Mouse (Mus musculus): ENCODE results near the gene Pex3.

DNA sequence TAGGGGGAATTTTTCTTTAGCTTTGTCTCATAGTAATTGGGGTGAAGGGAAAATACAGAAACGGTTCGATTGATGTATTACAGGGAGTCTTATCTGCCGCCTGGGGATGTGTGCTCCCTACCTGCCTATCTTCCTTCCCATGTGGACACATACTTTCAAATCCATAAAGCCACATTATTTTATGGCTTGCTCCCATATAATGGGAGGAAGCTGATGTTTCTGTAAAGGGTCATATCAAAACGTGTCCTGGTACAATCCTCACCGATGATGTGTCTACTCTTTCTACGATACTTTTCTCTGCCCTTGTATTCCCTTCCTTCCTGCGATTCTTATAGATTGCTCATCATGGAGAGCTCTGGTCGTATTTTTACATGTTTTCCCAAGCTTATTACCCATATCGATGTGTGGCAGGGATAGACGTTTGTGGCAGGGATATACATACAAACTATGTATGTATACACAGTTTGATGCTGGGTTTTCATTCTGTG, 600 bp upstream of the Pex3 start:
- TF ChIP-seq CTCF (IDR thresholded peaks at IDR 0.05; ENCODE audit: low read depth) (no peak), EP300 (IDR thresholded peaks at IDR 0.05; ENCODE audit: low read depth) (no peak)
